Mouse (Mus musculus): Measurements from ENCODE around the gene Fbxo10. TPM values are rescaled to one million over a fixed set of nuclear protein-coding genes. Genes with fewer than 3 reads are reported as not detected.

The Fbxo10 gene
- polyA plus RNA-seq, 1 experiment from 2014 or later: 17.8 TPM

Other genes starting within 250 kb of the Fbxo10 start
- gene Grhpr, start 103.2 kb downstream of the Fbxo10 start, polyA plus RNA-seq (2016; fragmentation: Nextera tagmentation; extraction: Ambion mirVana): 65.4 and 73.4 TPM in 2 replicates
- 36.5 and 37.6 TPM in 2 replicates for gene Zbtb5, start 72.2 kb downstream of the Fbxo10 start, polyA plus RNA-seq (2016; fragmentation: Nextera tagmentation; extraction: Ambion mirVana)
- gene Polr1e, start 66.0 kb downstream of the Fbxo10 start, polyA plus RNA-seq (2016; fragmentation: Nextera tagmentation; extraction: Ambion mirVana): 64.8 and 71.4 TPM in 2 replicates
- 234 and 236 TPM in 2 replicates for gene Tomm5, start 23.5 kb upstream of the Fbxo10 start, polyA plus RNA-seq (2016; fragmentation: Nextera tagmentation; extraction: Ambion mirVana)
- gene Frmpd1, start 100.3 kb upstream of the Fbxo10 start, polyA plus RNA-seq (2016; fragmentation: Nextera tagmentation; extraction: Ambion mirVana): 0.52 and 0.58 TPM in 2 replicates
- gene Trmt10b, start 212.5 kb upstream of the Fbxo10 start, polyA plus RNA-seq (2016; fragmentation: Nextera tagmentation; extraction: Ambion mirVana): 16.2 and 17.2 TPM in 2 replicates

All from forebrain, embryonic 10.5 days (tissue).